Mouse (Mus musculus): ENCODE results near the gene Cnppd1. TPM values are rescaled to one million over a fixed set of nuclear protein-coding genes. Genes with fewer than 3 reads are reported as not detected.

The Cnppd1 gene
- 63.6 TPM for polyA plus RNA-seq (2015; fragmentation: Illumina TruSeq; extraction: RNeasy Lipid Tissue Mini Kit (QIAGEN cat#74804); ENCODE audit: insufficient read depth, low replicate concordance)

DNA sequence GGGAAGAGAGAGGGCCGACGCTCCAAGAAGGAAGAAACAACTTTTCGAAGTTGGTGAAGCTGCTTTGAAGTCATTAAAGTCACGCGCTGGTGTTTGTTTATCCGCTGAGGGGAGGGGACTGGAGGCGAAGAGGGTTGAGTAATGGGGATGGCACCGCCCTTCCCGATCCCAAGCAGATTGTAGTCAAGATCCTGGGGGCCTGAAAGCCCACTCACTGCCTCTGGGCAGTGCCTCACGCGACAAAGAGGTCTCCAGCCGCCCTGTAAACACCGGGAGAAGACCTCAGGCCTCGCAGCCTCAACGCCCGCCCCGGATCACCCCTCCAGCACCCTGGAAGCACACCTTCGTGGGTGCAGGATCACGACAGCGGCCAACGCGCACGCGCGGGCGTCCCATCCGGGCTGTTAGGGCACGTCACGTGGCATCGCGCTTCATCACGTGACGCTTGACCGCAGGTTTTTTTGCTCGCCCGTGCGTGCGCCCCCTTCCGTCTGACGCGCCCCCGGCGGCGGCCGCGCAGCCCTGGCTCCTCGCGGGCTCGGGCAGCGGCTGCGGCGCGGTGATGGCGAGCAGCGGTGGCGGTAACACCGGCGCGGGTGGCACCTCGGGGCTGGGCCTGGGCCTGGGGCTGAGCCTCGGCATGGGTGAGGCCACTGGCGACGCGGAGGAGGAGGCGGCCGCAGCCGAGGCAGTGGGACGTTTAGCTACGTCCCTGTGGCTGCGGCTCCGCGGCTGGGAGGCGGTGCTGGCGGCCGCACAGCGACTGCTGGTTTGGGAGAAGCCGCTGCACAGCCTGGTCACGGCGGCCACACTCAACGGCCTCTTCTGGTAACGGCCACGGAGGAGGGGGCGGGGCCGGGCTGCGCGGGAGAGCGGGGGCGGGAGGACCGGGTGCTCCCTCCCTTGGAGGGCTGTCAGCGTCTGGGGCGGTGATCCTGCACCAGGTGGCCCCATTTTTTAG, at the start of gene Cnppd1, which contains the start of gene Retreg2:
Cnppd1 (minus strand) TSS at position 411 of the 961 bp plus-strand sequence.
Retreg2 (plus strand) TSS at position 478 of the 961 bp plus-strand sequence.

DNA sequence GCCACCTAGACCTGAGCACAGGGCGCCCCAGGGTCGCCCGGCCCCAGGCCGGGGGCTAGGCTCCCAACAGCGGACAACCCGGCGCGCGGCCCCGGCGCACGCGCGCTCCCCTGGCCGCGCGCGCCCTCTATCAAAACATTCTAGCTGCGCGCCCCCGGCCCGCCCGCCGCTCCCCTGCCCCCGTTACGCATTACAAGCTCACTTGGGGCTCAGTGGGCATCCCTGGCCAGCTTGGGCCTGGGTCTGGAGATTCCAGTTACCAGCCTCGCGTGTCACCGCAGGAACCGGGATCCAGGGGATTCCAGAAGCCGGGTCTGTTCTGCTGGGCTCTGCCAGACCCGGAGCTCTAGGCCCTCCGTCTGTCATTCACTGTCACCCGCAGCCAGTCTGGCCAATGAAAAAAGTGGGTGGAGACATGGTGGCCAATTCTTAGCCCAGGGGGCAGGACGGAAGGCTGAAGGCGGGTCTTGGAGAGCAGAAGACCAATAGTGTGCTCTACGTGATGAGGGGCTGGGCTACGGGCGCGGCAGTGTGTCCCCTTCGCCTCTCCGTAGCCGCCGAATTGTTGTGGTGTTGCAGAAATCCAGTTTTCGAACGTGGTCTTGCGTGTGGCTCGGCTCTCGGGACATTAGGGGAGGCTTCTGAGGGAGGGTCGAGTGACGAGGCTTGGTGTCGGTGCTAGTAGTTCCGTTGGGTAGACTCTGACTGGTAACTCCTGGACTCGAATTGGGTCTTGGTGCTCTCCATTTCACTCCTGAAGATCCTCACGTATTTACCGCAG, 49.3 kb upstream of the Cnppd1 start, which contains the start of the genes Ankzf1 and Atg9a:
Ankzf1 (plus strand) TSS at position 530 of the 781 bp plus-strand sequence.
Atg9a (minus strand) TSS at position 575 of the 781 bp plus-strand sequence.

DNA sequence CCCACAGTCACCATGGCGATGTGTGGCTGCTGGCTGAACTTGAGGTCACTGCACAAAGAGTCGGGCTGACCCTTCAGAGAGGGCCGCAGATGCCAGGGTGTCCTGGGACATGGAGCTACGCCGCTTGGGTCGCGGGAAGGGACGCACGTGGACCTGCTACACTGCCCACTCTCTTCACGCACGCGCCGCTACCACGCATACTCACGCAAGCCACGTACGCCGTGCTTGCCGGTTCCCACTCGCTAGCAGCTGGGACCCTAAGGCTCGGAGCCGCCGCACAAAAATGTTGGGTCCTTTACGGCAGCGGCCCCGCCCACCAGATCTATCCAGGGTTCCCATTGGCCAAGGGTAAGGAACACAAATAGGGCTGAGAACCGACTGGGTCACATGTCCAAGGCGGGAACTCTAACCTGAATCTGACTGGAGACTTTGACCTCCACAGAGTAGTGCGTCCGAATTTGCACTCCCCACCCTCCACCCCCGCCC, 37.6 kb upstream of the Cnppd1 start, which contains the start of gene Abcb6:
Abcb6 (minus strand) TSS at position 288 of the 486 bp plus-strand sequence.

DNA sequence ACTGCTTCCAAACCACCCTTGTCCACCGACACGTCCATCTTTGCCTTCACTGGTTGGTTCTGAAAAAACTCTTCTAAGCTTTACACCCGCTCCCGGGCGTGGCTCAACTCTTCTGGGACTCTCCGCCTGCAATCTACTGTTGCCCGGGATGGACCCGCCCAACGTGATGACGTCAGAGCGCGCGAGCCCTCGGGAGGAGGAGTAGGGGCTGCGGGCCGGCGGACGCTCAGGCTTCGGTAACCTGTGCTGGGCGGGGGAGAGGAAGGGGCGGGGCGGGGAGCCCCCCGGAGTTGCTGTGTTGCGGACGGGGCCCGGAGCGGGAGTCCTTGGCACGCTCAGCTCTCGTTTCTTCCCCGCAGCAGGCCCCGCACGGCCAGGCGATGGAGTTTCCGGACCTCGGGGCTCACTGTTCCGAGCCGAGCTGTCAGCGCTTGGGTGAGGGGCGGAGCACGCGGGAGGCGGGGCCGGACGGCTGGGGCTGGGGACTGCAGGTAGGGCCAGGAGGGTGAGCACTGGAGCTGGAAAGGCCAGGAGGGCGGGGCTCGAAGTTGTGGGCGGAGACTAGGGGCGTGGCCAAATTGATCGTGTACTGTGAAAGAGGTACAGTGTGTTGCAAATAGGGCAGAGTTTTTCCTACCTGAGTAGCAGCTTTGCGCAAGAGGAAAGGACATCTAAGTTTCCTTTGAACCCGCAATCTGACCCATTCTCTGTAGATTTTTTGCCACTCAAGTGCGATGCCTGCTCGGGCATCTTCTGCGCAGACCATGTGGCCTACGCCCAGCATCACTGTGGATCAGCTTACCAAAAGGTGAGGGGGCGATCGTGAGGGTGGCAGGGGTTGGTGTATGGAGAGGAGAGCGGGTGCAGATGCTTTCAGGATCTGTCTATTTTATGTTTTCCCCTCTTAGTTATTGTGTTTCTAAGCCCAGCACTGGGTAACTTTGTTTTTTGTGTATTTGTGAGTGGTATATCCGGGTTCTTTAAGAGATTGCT, 26.3 kb upstream of the Cnppd1 start, which contains the start of gene Zfand2b:
Zfand2b (plus strand) TSS at position 175 of the 993 bp plus-strand sequence.

DNA sequence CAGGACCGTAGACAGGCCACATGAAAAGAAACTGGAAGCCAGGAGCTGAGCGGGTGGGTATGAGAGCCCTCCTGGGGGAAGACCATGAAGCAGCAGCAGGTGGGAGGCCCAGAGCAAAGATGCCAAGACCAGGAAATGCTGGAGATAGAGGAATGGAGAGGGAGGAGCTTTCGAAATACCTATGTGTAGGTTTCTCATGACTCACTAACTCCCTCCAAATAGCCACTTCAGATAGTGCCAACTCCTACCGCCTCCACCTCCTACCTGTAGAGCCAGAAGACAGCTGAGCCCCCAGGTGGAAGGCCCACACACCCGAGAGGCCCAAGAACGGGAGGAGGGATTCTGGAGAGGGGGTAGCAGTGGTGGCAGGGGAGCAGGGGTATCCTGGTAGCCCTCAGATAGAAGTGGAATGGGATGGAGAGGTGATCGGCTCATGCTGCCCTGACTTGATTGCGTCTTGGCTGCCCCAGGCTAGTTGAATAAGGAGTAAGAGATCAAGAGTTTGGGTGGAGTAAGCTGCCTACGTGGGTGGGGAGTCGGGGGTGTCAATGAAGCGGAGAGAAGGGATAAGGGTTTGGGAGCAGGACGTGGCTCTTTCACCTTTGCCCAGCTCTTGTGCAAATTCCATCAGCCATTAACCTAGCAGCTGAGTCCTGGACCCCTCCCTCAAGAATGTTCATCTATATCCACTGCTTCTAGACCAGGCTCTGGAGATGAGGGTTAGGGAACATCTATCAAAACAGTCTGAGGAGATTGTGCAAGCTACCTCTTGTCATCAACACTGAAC, 8.9 kb downstream of the Cnppd1 start, which contains the start of gene Slc23a3:
Slc23a3 (minus strand) TSS at position 470 of the 787 bp plus-strand sequence.

DNA sequence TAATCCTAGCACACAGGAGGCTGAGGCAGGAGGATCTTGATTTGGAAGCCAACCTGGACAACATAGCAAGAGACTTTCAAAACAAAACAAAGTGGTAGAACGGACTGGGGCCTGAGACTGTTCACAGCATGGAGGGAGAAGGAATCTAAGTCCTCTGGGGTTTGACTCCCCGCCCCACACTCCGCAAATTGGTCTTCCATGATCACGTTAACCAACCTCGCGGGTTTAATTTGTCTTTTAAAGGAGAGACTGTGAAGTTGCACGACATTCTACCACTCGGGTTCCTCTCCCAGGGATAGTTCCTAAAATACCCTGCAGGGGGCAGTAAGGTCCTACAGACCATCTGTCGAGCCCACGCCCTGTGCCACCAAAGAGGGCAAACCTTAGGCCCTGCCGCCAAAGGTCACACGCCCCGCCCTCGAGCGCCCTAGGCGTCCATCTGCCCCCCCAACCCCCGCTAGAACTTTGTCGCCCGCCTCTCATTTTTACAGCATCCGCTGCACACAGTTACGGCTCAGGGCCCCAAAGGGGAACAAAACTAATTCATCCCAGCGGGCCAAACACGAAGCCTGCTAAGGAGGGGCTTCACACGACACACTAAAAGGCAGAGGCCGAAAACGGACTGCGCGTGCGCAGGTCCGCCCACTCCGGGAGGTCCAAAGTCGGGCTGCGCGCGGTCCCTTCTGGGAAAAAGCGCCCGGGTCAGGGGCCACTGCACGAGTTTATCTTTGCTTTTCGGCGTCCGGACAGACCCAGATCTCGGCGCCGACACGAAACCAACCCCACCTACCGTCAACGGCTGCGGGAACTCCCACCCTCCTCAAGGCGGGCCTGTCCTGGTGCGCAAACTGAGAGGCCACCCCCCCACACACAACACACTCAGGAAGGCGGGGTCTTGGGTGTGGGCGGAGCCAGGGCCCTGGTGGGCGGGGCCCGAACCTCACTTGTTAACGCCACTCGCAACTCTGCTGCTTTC, 17.9 kb downstream of the Cnppd1 start, which contains the start of gene Nhej1:
Nhej1 (minus strand) TSS at position 855 of the 976 bp plus-strand sequence.

Other genes starting within 250 kb of the Cnppd1 start
- gene Cryba2, start 249.6 kb downstream of the Cnppd1 start, polyA plus RNA-seq (2015; fragmentation: Illumina TruSeq; extraction: RNeasy Lipid Tissue Mini Kit (QIAGEN cat#74804); ENCODE audit: insufficient read depth, low replicate concordance): not detected
- gene Cfap65, start 207.1 kb downstream of the Cnppd1 start, polyA plus RNA-seq (2015; fragmentation: Illumina TruSeq; extraction: RNeasy Lipid Tissue Mini Kit (QIAGEN cat#74804); ENCODE audit: insufficient read depth, low replicate concordance): not detected
- not detected for gene Ihh, start 191.0 kb downstream of the Cnppd1 start, polyA plus RNA-seq (2015; fragmentation: Illumina TruSeq; extraction: RNeasy Lipid Tissue Mini Kit (QIAGEN cat#74804); ENCODE audit: insufficient read depth, low replicate concordance)
- 5.4 TPM for gene Nhej1, start 17.5 kb downstream of the Cnppd1 start, polyA plus RNA-seq (2015; fragmentation: Illumina TruSeq; extraction: RNeasy Lipid Tissue Mini Kit (QIAGEN cat#74804); ENCODE audit: insufficient read depth, low replicate concordance)
- 0.33 TPM for gene Slc23a3, start 8.8 kb downstream of the Cnppd1 start, polyA plus RNA-seq (2015; fragmentation: Illumina TruSeq; extraction: RNeasy Lipid Tissue Mini Kit (QIAGEN cat#74804); ENCODE audit: insufficient read depth, low replicate concordance)
- 43.0 TPM for gene Retreg2, start 67 bp upstream of the Cnppd1 start, polyA plus RNA-seq (2015; fragmentation: Illumina TruSeq; extraction: RNeasy Lipid Tissue Mini Kit (QIAGEN cat#74804); ENCODE audit: insufficient read depth, low replicate concordance)
- gene Zfand2b, start 25.9 kb upstream of the Cnppd1 start, polyA plus RNA-seq (2015; fragmentation: Illumina TruSeq; extraction: RNeasy Lipid Tissue Mini Kit (QIAGEN cat#74804); ENCODE audit: insufficient read depth, low replicate concordance): 16.0 TPM
- 7.9 TPM for gene Abcb6, start 37.7 kb upstream of the Cnppd1 start, polyA plus RNA-seq (2015; fragmentation: Illumina TruSeq; extraction: RNeasy Lipid Tissue Mini Kit (QIAGEN cat#74804); ENCODE audit: insufficient read depth, low replicate concordance)
- 38.1 TPM for gene Ankzf1, start 49.4 kb upstream of the Cnppd1 start, polyA plus RNA-seq (2015; fragmentation: Illumina TruSeq; extraction: RNeasy Lipid Tissue Mini Kit (QIAGEN cat#74804); ENCODE audit: insufficient read depth, low replicate concordance)
- gene Atg9a, start 49.5 kb upstream of the Cnppd1 start, polyA plus RNA-seq (2015; fragmentation: Illumina TruSeq; extraction: RNeasy Lipid Tissue Mini Kit (QIAGEN cat#74804); ENCODE audit: insufficient read depth, low replicate concordance): 12.6 TPM
- 25.5 TPM for gene Glb1l, start 68.1 kb upstream of the Cnppd1 start, polyA plus RNA-seq (2015; fragmentation: Illumina TruSeq; extraction: RNeasy Lipid Tissue Mini Kit (QIAGEN cat#74804); ENCODE audit: insufficient read depth, low replicate concordance)
- gene Stk16, start 68.1 kb upstream of the Cnppd1 start, polyA plus RNA-seq (2015; fragmentation: Illumina TruSeq; extraction: RNeasy Lipid Tissue Mini Kit (QIAGEN cat#74804); ENCODE audit: insufficient read depth, low replicate concordance): 82.7 TPM
- gene Tuba4a, start 77.2 kb upstream of the Cnppd1 start, polyA plus RNA-seq (2015; fragmentation: Illumina TruSeq; extraction: RNeasy Lipid Tissue Mini Kit (QIAGEN cat#74804); ENCODE audit: insufficient read depth, low replicate concordance): 76.6 TPM
- gene A630095N17Rik, start 89.4 kb upstream of the Cnppd1 start, polyA plus RNA-seq (2015; fragmentation: Illumina TruSeq; extraction: RNeasy Lipid Tissue Mini Kit (QIAGEN cat#74804); ENCODE audit: insufficient read depth, low replicate concordance): not detected
- gene Dnajb2, start 93.7 kb upstream of the Cnppd1 start, polyA plus RNA-seq (2015; fragmentation: Illumina TruSeq; extraction: RNeasy Lipid Tissue Mini Kit (QIAGEN cat#74804); ENCODE audit: insufficient read depth, low replicate concordance): 31.4 TPM
- gene Ptprn, start 121.8 kb upstream of the Cnppd1 start, polyA plus RNA-seq (2015; fragmentation: Illumina TruSeq; extraction: RNeasy Lipid Tissue Mini Kit (QIAGEN cat#74804); ENCODE audit: insufficient read depth, low replicate concordance): not detected
- gene Resp18, start 135.7 kb upstream of the Cnppd1 start, polyA plus RNA-seq (2015; fragmentation: Illumina TruSeq; extraction: RNeasy Lipid Tissue Mini Kit (QIAGEN cat#74804); ENCODE audit: insufficient read depth, low replicate concordance): not detected
- gene Dnpep, start 175.3 kb upstream of the Cnppd1 start, polyA plus RNA-seq (2015; fragmentation: Illumina TruSeq; extraction: RNeasy Lipid Tissue Mini Kit (QIAGEN cat#74804); ENCODE audit: insufficient read depth, low replicate concordance): 14.7 TPM
- 23.7 TPM for gene Des, start 217.6 kb upstream of the Cnppd1 start, polyA plus RNA-seq (2015; fragmentation: Illumina TruSeq; extraction: RNeasy Lipid Tissue Mini Kit (QIAGEN cat#74804); ENCODE audit: insufficient read depth, low replicate concordance)
- 4.5 TPM for gene Speg, start 232.6 kb upstream of the Cnppd1 start, polyA plus RNA-seq (2015; fragmentation: Illumina TruSeq; extraction: RNeasy Lipid Tissue Mini Kit (QIAGEN cat#74804); ENCODE audit: insufficient read depth, low replicate concordance)